Mouse (Mus musculus) kidney, adult 2 months (tissue): ENCODE results near the gene Fam193a. TPM values are rescaled to one million over a fixed set of nuclear protein-coding genes. Genes with fewer than 3 reads are reported as not detected.

Experiments used
- DNase-seq: peaks from one replicate; pipeline ENCODE4 v3.0.0; 2021
- H3K27ac ChIP-seq: fragments of 200-500 bp; 2 replicates; pipeline ENCODE4 v1.5.1; 2012; ENCODE audit warnings: low read depth, low read length, control low read depth, inconsistent platforms; ENCODE audit not compliant: insufficient read depth
- H3K27me3 ChIP-seq: fragments of 200-500 bp; replicated peaks from 2 replicates; pipeline ENCODE4 v1.6.1; 2012; ENCODE audit warnings: mild to moderate bottlenecking, moderate library complexity, low read length, inconsistent platforms; ENCODE audit not compliant: control insufficient read depth, insufficient read depth
- H3K36me3 ChIP-seq: fragments of 200-500 bp; 2 replicates; pipeline ENCODE4 v1.6.1; 2012; ENCODE audit warnings: mild to moderate bottlenecking, moderate library complexity, low read length, inconsistent platforms; ENCODE audit not compliant: control insufficient read depth, insufficient read depth
- H3K4me1 ChIP-seq: fragments of 200-500 bp; 2 replicates; pipeline ENCODE4 v1.6.1; 2011; ENCODE audit warnings: low read length; ENCODE audit not compliant: control insufficient read depth, insufficient read depth
- H3K4me3 ChIP-seq: fragments of 200-500 bp; 2 replicates; pipeline ENCODE4 v1.5.1; 2011; ENCODE audit warnings: mild to moderate bottlenecking, low read depth, low read length, control low read depth; ENCODE audit not compliant: insufficient read depth
- CTCF ChIP-seq: fragments of 200-500 bp; conservative IDR thresholded peaks from 2 replicates; pipeline ENCODE4 v1.5.1; 2011; ENCODE audit warnings: low read depth, mild to moderate bottlenecking, control low read depth, low read length, moderate library complexity, mixed read lengths; ENCODE audit not compliant: insufficient read depth, insufficient read length
- POLR2A ChIP-seq: fragments of 200-500 bp; IDR thresholded peaks from one replicate; pipeline ENCODE4 v1.6.1; 2011; ENCODE audit warnings: low read depth, low read length, control low read depth
- WGBS: fragments of 180-500 bp; shearing (Covaris S2); methylation state at CpG from one replicate; pipeline ENCODE4 v1.1.7; 2018; 5-methylcytosine and 5-hydroxymethylcytosine counted together
- polyA plus RNA-seq: library from polyadenylated mRNA; depleted of rRNA; stranded (reverse); fragments of >200 nt; gene quantifications from 2 replicates; pipeline ENCODE4 v1.2.3, GENCODE M21; 2012

The Fam193a gene
- polyA plus RNA-seq, 1 experiment, result 39.0 TPM

DNA sequence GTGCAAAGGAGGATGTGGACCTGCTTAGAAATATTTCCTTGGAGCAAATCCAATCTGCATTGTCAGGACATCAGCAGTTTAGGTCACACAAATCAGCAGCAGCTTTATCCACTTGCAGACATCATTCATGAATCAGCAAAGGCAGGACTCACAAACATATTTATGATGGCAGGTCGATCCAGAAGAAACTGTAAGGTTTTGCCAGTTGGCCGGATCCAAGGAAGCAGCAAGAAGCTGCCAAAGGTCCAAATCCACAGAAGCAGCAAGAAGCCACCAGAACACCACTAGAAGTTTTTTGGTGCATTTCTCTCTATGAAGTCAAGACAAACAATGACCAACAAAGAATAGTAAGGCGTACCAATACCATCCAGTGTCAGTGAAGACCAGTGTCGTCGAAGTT, 15.9 kb downstream of the Fam193a start:
- no peaks in the 10 kb centered on the region for H3K27me3 ChIP-seq
- no peaks in the 10 kb centered on the region for H3K36me3 ChIP-seq
- H3K4me3 ChIP-seq, result no peak overlapping the region
- 84% methylated on average over 5 of the region's 5 CpGs for WGBS
- H3K4me1 ChIP-seq, result no peaks in the 10 kb centered on the region
- no peak overlapping the region for H3K27ac ChIP-seq
- TF ChIP-seq POLR2A, result no peak
- DNase-seq, result no peak

DNA sequence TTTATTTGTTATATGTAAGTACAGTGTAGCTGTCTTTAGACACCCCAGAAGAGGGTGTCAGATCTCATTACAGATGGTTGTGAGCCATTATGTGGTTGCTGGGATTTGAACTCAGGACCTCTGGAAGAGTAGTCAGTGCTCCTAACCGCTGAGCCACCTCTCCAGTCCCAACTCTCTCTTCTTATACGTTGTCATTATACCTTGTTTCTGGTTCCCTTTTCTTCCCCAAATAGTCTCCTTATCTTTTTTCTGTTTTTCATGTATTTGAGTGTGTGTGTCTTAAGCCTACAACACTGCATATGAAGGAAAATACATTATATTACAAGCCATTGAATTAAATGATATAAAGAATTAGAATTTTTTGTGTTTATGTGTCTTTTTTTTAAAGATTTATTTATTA, 17.0 kb downstream of the Fam193a start:
- H3K27ac ChIP-seq, result no peak overlapping the region
- no peak for DNase-seq
- H3K4me3 ChIP-seq, result no peak overlapping the region
- H3K36me3 ChIP-seq, result no peaks in the 10 kb centered on the region
- H3K4me1 ChIP-seq, result no peaks in the 10 kb centered on the region
- H3K27me3 ChIP-seq, result no peaks in the 10 kb centered on the region
- no peak for TF ChIP-seq POLR2A
- no peak for TF ChIP-seq CTCF
- 90% methylated on average over 2 of the region's 2 CpGs for WGBS

DNA sequence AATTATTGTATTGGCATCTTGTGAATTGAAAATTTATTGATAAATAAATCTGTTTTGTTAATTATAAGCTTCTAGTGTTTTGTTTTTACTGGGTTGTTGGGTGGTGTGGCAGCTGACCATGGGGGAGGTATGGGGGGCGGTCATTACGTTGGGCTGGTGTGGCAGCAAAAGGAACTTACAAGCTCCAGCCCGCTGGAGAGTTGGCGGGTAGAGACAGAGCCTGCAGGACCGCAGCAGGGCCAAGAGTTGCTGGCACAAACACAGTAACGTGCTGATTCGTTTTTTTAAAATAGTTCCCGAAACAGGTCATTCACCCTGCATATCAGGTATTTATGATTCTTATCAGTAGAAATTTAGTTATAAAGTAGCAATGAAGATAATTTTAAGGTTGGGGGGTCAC, 23.5 kb downstream of the Fam193a start:
- no peak for TF ChIP-seq POLR2A
- no peak for TF ChIP-seq CTCF
- 70% methylated on average over 8 of the region's 8 CpGs for WGBS
- no peak for DNase-seq

DNA sequence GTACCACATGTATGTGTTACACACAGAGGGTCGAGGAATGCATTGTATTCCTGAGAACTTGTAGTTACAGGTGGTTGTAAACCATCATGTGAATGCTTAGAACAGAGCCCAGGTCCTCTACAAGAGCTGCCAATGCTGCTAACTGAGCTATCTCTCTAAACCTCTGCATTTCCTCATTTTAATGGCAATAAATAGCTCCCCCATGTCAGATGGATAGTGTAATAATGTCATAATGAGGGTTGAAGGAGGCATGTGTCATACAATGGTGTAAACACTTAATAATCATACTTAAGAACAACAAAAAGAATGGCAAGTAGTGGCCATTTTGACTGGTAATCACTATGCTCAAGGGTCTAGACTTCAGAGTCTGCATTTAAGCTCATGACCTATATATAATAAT, 25.6 kb downstream of the Fam193a start:
- no peak for DNase-seq
- H3K27me3 ChIP-seq, result no peaks in the 10 kb centered on the region
- no peak for TF ChIP-seq CTCF
- no peak for TF ChIP-seq POLR2A
- peaks cover 12% of the 10 kb centered on the region; the same call in 1 of the 2 replicates for H3K4me1 ChIP-seq
- no peaks in the 10 kb centered on the region for H3K36me3 ChIP-seq
- 87% methylated on average over 1 of the region's 1 CpGs for WGBS
- no peak overlapping the region for H3K27ac ChIP-seq
- no peak overlapping the region for H3K4me3 ChIP-seq

More for the DNA sequence above, 23.5 kb downstream of the Fam193a start:
- H3K4me1 ChIP-seq, result peaks cover 10% of the 10 kb centered on the region; the same call in 1 of the 2 replicates
- H3K36me3 ChIP-seq, result no peaks in the 10 kb centered on the region
- no peak overlapping the region for H3K27ac ChIP-seq
- H3K27me3 ChIP-seq, result no peaks in the 10 kb centered on the region
- H3K4me3 ChIP-seq, result no peak overlapping the region

DNA sequence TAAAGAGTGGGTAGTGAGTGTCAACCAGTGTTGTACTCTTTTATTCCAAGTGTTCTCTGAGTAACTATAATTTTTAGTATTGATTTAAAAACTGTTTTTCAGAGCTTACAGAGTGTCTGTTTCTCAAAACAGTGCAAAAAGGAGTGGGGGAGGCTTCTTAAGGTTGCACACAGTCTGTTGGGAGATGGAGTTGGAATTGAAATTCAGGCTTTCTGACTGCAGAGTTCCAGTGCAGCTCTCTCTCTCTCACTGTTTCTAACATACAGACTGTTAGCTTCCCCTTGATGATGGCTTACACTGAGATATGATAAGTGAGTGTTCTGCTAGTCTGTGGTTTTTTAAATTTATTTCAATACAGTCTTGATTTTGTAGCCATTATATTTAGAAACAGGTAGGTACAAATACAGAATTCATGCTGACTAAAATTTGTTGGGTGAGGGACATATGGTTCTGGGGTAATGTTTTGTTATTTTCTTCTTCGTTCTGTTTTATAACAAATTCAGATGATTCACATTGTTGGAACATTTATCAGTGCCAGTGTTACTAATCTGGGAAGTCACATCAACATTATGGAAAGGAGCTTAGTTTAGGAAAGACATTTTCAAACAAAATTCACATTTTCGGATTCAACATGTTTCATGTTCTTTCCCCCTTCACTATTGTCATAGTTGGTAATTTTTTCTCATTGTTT, 26.3 kb downstream of the Fam193a start:
- no peak overlapping the region for H3K27ac ChIP-seq
- no peaks in the 10 kb centered on the region for H3K27me3 ChIP-seq
- 79% methylated on average over 2 of the region's 2 CpGs for WGBS
- DNase-seq, result no peak
- TF ChIP-seq CTCF (no peak), POLR2A (no peak)
- no peaks in the 10 kb centered on the region for H3K36me3 ChIP-seq
- H3K4me3 ChIP-seq, result no peak overlapping the region
- peaks cover 12% of the 10 kb centered on the region; the same call in 1 of the 2 replicates for H3K4me1 ChIP-seq

DNA sequence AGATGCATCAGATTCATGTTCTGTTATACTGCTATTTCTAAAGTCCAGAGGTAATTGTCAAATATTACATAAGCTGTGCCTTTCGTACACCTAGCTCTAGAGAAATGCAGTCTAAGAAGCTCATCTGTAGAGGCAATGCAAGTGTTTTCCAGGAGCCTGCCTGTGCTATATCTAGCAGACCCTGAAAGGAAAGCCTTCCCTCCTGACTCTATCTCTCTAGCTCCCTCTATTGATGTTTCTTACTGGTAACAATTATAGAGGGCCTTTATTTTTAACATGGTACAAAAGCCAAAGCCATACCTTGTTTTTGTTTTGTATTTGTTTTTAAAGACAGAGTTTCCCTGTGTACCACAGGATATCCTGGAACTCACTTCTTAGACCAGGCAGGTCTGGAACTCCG, 28.1 kb downstream of the Fam193a start:
- TF ChIP-seq POLR2A (no peak), CTCF (no peak)
- Histone ChIP-seq H3K27me3 (no peaks in the 10 kb centered on the region), H3K4me1 (peaks cover 14% of the 10 kb centered on the region; the same call in 1 of the 2 replicates), H3K4me3 (no peak overlapping the region), H3K27ac (no peak overlapping the region), H3K36me3 (no peaks in the 10 kb centered on the region)
- DNase-seq, result no peak
- WGBS, result 78% methylated on average over 2 of the region's 2 CpGs

DNA sequence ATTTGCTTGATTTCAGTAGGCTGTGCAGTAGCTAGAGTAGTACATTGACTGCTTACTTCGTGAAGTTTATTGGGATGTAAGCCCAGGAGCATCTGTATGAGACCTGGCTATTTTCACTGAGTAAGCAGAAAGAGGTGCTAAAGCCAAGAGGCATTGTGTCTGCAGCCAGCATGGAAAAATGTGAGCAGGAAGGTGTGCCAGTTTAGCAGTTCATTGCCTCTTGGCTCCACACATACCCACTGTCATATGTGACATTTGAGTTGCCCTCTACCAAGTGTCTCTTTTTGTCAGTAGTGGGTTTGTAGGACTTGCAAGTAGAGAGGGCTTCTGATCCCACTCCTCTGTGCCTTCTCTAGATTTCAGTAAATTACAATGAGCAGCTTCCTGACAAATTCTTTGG, 28.6 kb downstream of the Fam193a start:
- WGBS, result 29% methylated on average over 1 of the region's 1 CpGs
- Histone ChIP-seq H3K27ac (no peak overlapping the region), H3K27me3 (no peaks in the 10 kb centered on the region), H3K4me1 (peaks cover 14% of the 10 kb centered on the region; the same call in 1 of the 2 replicates), H3K36me3 (no peaks in the 10 kb centered on the region), H3K4me3 (no peak overlapping the region)
- peak; percentile 25 for DNase-seq
- TF ChIP-seq POLR2A, result no peak
- TF ChIP-seq CTCF, result no peak
